Mouse (Mus musculus): ENCODE measurements around the gene Clps. TPM values are rescaled to one million over a fixed set of nuclear protein-coding genes. Genes with fewer than 3 reads are reported as not detected.
A peak's percentile ranks its signal among the peaks of the same experiment; 100 is the strongest.

The Clps gene
- total RNA-seq, 2 experiments from 2014 or later: not detected

GRCm38 (mm10) chr17:28522623-28523354 is 37.8 kb downstream of the Clps start:
- intact Hi-C loops (cut with DNase I; ENCODE audit: low total_unique reads): loop anchor here (5.0 kb wide), 1 partner anchor 35 kb away; no protein-coding TSS in a partner anchor
- DNase-seq: peak; percentile 87

GRCm38 (mm10) chr17:28521920-28522319 is 38.6 kb downstream of the Clps start:
- no peak for DNase-seq
- intact Hi-C loops (cut with DNase I; ENCODE audit: low total_unique reads): loop anchor here (5.0 kb wide), 1 partner anchor 35 kb away; no protein-coding TSS in a partner anchor

GRCm38 (mm10) chr17:28521071-28521726 is 39.4 kb downstream of the Clps start:
- DNase-seq: no peak
- intact Hi-C loops (cut with DNase I; ENCODE audit: low total_unique reads): loop anchor here (5.0 kb wide), 1 partner anchor 34 kb away; no protein-coding TSS in a partner anchor

- intact Hi-C loops (cut with DNase I; ENCODE audit: low total_unique reads): loop anchor here (5.0 kb wide), 1 partner anchor 33 kb away; no protein-coding TSS in a partner anchor
- DNase-seq: no peak
These were observed 40.0 kb downstream of the Clps start for GRCm38 (mm10) chr17:28520561-28520960.

GRCm38 (mm10) chr17:28519827-28520226 is 40.7 kb downstream of the Clps start:
- intact Hi-C loops (cut with DNase I; ENCODE audit: low total_unique reads): loop anchor here (5.0 kb wide), 1 partner anchor 33 kb away; no protein-coding TSS in a partner anchor
- DNase-seq: no peak

GRCm38 (mm10) chr17:28518615-28519071 is 41.9 kb downstream of the Clps start:
- peak; percentile 24 for DNase-seq
- intact Hi-C loops (cut with DNase I; ENCODE audit: low total_unique reads): no loop called here

GRCm38 (mm10) chr17:28517956-28518614 is 42.5 kb downstream of the Clps start:
- intact Hi-C loops (cut with DNase I; ENCODE audit: low total_unique reads): no loop called here

GRCm38 (mm10) chr17:28517441-28517955 is 43.1 kb downstream of the Clps start, which contains the start of gene Fkbp5:
Fkbp5 (minus strand) TSS chr17:28517527.
- peak; percentile 84 for DNase-seq
- intact Hi-C loops (cut with DNase I; ENCODE audit: low total_unique reads): no loop called here

More at GRCm38 (mm10) chr17:28517956-28518614, 42.5 kb downstream of the Clps start:
- DNase-seq: peak; percentile 93

- no peak for DNase-seq
- intact Hi-C loops (cut with DNase I; ENCODE audit: low total_unique reads): no loop called here
These were observed 43.7 kb downstream of the Clps start for GRCm38 (mm10) chr17:28516881-28517280.

GRCm38 (mm10) chr17:28515431-28516341 is 44.9 kb downstream of the Clps start:
- no peak for DNase-seq
- intact Hi-C loops (cut with DNase I; ENCODE audit: low total_unique reads): no loop called here

- DNase-seq: no peak
- intact Hi-C loops (cut with DNase I; ENCODE audit: low total_unique reads): no loop called here
These were observed 46.0 kb downstream of the Clps start for GRCm38 (mm10) chr17:28514555-28514954.

- DNase-seq: no peak
- intact Hi-C loops (cut with DNase I; ENCODE audit: low total_unique reads): no loop called here
These were observed 46.7 kb downstream of the Clps start for GRCm38 (mm10) chr17:28513844-28514243.

GRCm38 (mm10) chr17:28513337-28513736 is 47.2 kb downstream of the Clps start:
- DNase-seq: no peak
- intact Hi-C loops (cut with DNase I; ENCODE audit: low total_unique reads): no loop called here

GRCm38 (mm10) chr17:28512696-28513095 is 47.9 kb downstream of the Clps start:
- DNase-seq: peak; percentile 67
- intact Hi-C loops (cut with DNase I; ENCODE audit: low total_unique reads): no loop called here

- DNase-seq: no peak
- intact Hi-C loops (cut with DNase I; ENCODE audit: low total_unique reads): no loop called here
These were observed 48.7 kb downstream of the Clps start for GRCm38 (mm10) chr17:28511616-28512541.

GRCm38 (mm10) chr17:28510445-28511342 is 49.9 kb downstream of the Clps start:
- intact Hi-C loops (cut with DNase I; ENCODE audit: low total_unique reads): no loop called here

More at GRCm38 (mm10) chr17:28510445-28511342, 49.9 kb downstream of the Clps start:
- no peak for DNase-seq

Measured in gastrocnemius, postnatal 14 days (tissue).